Mouse (Mus musculus): Measurements from ENCODE around the gene Acsbg1.
A peak's percentile ranks its signal among the peaks of the same experiment; 100 is the strongest.
"Not testable (repeated sequence)": the region's sequence is repeated elsewhere in the genome, so short reads cannot be mapped to it uniquely, and the experiment has no call there.

Acsbg1 gene

DNA sequence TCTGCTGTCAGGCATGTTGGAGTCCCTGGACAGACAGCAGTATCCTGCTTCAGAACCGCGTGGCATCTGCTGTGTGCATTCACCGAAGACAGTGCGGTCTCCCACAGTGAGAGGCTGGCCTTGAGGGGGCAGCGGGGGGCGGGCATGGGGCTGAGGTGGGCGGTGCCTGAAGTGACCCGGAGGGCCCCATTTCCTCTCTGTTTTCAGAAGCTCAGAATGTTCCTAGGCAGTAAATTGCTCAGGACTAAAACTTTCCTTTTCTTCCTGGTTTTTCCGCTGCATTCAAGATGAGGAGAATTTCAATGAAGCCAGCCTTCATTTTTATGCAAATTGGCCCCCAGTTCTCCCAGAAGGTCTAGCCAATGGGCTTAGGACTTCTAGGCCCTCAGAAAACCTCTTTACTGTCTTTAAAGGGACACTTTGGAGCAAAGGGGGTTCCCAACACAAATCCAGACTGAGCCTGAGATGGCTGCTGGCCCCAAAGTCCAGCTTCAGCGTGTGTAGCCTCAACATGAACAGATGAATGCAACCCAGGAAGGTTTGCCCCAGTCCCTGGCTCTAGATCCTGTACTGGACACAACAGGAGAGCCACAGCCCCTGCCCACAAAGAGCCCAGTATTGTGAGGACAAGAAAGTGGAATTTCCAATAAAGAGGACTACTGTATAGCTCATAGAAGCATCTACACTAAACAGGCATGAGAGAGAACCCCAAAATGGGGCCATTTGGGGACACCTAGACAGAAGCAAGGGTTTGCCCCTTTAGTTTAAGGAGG lies at the start of gene Acsbg1:
TSS of gene Acsbg1 (minus strand) at position 266 of the 773 bp plus-strand sequence.
- DNase-seq (ENCODE audit: inconsistent ontology term), result peak; percentile 8

- DNase-seq (ENCODE audit: inconsistent ontology term), result no peak
Observed at GRCm38 (mm10) chr9:54708085-54708484, 46.4 kb upstream of the Acsbg1 start.

DNA sequence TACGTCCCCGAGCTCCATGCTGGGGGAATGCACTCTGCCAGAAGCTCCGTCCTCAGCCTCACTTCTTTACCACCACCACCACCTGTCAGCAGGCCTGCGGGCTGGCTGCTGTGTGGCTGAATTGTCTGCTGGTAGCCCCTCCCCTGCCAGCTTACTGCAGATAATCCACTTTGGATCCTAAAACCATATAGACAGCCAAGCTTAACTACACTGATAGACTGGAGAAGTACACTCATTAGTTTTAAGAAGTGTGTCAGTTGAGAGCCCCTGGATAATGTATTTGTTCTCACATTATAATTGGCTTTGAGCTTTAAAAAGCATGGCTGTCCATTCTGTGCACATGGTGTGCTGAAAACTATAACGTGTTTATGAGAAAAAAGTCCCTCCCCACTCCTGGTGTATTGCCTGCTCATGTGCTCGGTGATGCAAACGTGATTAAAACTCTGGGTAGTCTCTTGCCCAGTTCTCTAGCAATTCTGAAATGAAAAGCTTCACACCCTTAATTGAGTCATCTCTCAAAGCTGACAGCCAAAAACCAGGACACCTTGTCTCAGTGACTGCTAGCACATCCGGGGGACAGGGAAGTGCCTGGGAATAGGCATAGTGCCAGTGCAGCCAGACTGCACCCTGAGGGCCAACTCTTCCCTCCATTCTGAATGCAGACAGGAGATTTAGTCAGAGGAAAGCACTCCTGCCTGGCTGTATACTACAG lies 45.8 kb upstream of the Acsbg1 start:
- peak; percentile 77 for DNase-seq (ENCODE audit: inconsistent ontology term)

DNA sequence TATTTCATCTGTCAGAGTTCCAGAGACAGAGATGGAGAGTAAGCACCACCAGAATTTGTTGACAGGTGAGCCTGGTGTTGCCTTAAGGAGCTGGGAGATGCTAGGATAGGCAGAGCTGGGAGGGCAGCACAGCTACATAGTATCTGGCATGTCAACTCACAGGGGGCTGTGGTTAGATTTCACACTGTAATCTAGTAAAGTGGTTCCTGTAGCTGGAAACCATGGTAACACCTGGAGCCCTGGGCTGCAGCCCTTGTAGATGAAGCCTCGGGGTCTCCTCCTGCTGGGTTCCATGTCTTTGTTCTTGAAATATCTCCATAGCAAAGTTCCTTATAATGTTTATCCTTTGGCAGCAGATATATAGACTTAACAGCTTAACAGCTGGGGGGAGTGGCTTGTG lies 43.9 kb upstream of the Acsbg1 start:
- no peak for DNase-seq (ENCODE audit: inconsistent ontology term)

DNA sequence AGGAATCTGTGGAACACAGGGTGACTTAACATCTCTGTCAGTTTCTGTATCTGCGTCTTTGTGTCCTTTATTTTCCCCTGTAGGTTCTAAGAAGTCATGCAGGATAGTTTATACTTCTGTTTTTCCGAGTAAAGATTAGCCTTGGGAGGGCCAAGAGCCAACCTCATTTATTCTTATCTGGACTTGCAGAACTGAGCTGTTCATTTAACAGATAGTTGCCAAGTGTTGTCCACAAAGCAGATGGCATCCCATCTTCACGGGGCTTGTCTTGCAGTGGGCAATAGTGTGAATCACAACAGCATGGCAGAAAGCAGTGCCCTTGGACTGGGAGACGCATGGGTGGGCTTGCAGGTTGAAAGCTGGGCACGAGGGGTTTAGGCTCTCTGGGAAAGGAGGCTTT lies 42.7 kb upstream of the Acsbg1 start:
- no peak for DNase-seq (ENCODE audit: inconsistent ontology term)

- no peak for DNase-seq (ENCODE audit: inconsistent ontology term)
Observed at GRCm38 (mm10) chr9:54702581-54702980, 40.9 kb upstream of the Acsbg1 start.

- no peak for DNase-seq (ENCODE audit: inconsistent ontology term)
Observed at GRCm38 (mm10) chr9:54700746-54701145, 39.1 kb upstream of the Acsbg1 start.

- DNase-seq (ENCODE audit: inconsistent ontology term), result peak; percentile 71
Observed at GRCm38 (mm10) chr9:54700174-54700475, 38.5 kb upstream of the Acsbg1 start.

- peak; percentile 90 for DNase-seq (ENCODE audit: inconsistent ontology term)
Observed at GRCm38 (mm10) chr9:54699345-54700173, 37.9 kb upstream of the Acsbg1 start.

DNA sequence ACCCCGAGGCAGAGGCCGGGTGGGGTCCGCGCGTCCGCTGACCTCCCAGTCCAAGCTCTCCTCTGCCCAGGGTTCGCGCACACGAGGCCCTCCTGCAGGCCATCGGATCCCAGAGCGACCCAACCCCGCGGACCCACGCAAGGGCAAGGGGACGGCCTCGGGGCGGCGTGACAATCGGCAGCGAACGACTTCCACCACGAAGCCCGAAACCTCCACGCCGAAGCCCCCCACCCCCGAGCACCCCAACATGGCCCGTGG lies 37.3 kb upstream of the Acsbg1 start:
- DNase-seq (ENCODE audit: inconsistent ontology term), result no peak

- DNase-seq (ENCODE audit: inconsistent ontology term), result no peak
Observed at GRCm38 (mm10) chr9:54698318-54699086, 36.8 kb upstream of the Acsbg1 start, which contains the start of gene Dnaja4. Gene Dnaja4 (plus strand): TSS chr9:54698873.

- peak; percentile 52 for DNase-seq (ENCODE audit: inconsistent ontology term)
Observed at GRCm38 (mm10) chr9:54691241-54691805, 29.7 kb upstream of the Acsbg1 start.

- not testable (repeated sequence) for DNase-seq (ENCODE audit: inconsistent ontology term)
Observed at GRCm38 (mm10) chr9:54690697-54691096, 29.0 kb upstream of the Acsbg1 start.

DNA sequence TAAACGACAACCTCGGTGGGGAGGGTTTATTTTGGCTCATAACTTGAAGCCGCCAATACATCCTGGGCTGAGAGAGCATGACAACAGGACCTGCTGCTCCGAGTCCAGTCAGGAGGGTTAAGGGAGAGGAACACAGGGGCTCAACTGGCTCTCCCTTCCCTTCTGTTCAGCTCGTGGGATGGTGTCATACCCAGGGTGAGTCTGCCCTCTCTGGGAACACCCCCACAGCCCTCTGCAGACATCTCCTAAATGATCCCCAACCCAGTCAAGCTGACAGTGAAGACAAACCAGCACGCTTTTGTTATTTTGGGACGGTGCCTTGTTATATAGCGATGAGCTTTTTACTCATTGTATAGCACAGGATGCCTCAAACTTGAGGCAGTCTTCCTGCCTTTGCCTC lies 27.8 kb upstream of the Acsbg1 start:
- no peak for DNase-seq (ENCODE audit: inconsistent ontology term)

- DNase-seq (ENCODE audit: inconsistent ontology term), result no peak
Observed at GRCm38 (mm10) chr9:54687246-54688236, 25.9 kb upstream of the Acsbg1 start.

GRCm38 (mm10) chr9:54683814-54684605 lies 22.3 kb upstream of the Acsbg1 start:
- no peak for DNase-seq (ENCODE audit: inconsistent ontology term)

- no peak for DNase-seq (ENCODE audit: inconsistent ontology term)
Observed at GRCm38 (mm10) chr9:54682846-54683245, 21.2 kb upstream of the Acsbg1 start.

GRCm38 (mm10) chr9:54676531-54676986 lies 14.9 kb upstream of the Acsbg1 start:
- peak; percentile 63 for DNase-seq (ENCODE audit: inconsistent ontology term)

DNA sequence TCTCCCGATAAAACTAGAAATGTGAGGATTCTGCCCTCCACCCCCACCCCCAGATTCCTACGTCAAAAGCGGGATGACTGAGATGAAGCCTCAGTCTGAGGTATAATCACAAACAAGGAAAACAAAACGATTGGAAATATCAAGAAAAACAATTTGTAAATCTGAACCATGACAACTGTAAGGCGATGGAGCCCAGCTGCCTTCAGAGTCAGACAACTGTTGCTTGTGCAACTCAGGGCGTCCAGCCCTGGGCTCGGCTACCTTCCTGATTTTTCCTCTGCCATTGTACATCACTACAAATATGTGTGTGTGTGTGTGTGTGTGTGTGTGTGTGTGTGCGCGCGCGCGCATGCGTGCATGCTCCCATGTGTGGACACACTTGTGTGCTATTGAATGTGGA lies 12.2 kb upstream of the Acsbg1 start:
- DNase-seq (ENCODE audit: inconsistent ontology term), result no peak
